Mouse (Mus musculus): ENCODE results near the gene Zmynd8. TPM values are rescaled to one million over a fixed set of nuclear protein-coding genes. Genes with fewer than 3 reads are reported as not detected.

Zmynd8 gene
- polyA plus RNA-seq, 1 experiment = 5.2 TPM

- Histone ChIP-seq H3K36me3 (ENCODE audit: control insufficient read depth) (peaks cover 10% of the 10 kb centered on the region), H3K27me3 (ENCODE audit: control insufficient read depth) (no peaks in the 10 kb centered on the region), H3K4me1 (ENCODE audit: control insufficient read depth) (peaks cover 70% of the 10 kb centered on the region), H3K9me3 (ENCODE audit: control insufficient read depth, low read length) (no peaks in the 10 kb centered on the region), H3K4me3 (replicated peaks) (no peak overlapping the region)
- TF ChIP-seq GATA1 (IDR thresholded peaks at IDR 0.05; ENCODE audit: low read length) = no peak
- TF ChIP-seq TAL1 (IDR thresholded peaks at IDR 0.05; ENCODE audit: low read length) = no peak
Measured at GRCm38 (mm10) chr2:165892626-165893025, 6.2 kb downstream of the Zmynd8 start.

GRCm38 (mm10) chr2:165890401-165890800 lies 8.4 kb downstream of the Zmynd8 start:
- TF ChIP-seq GATA1 (IDR thresholded peaks at IDR 0.05; ENCODE audit: low read length) (no peak), TAL1 (IDR thresholded peaks at IDR 0.05; ENCODE audit: low read length) (no peak)
- Histone ChIP-seq H3K27me3 (ENCODE audit: control insufficient read depth) (no peaks in the 10 kb centered on the region), H3K4me3 (replicated peaks) (no peak overlapping the region), H3K9me3 (ENCODE audit: control insufficient read depth, low read length) (no peaks in the 10 kb centered on the region), H3K4me1 (ENCODE audit: control insufficient read depth) (peaks cover 76% of the 10 kb centered on the region), H3K36me3 (ENCODE audit: control insufficient read depth) (peaks cover 27% of the 10 kb centered on the region)

DNA sequence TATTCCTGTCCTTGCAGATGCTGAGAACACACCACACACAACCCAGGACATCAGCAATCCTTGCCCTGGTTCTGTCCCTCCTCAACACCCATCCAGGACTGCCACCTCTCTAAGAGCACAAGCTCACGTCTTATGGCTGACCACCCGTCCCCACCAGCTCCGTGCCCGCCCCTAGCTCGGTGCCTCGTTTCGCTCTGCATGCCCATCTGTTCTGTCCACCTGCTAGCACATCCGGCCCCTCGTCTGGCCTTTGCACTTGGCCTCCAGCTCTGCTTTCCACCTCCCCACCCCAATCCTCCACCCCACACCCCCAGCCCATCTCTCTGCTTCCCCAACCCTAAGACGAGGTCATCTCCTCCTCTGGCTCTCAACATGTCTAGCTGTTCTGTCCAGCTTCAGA lies 8.9 kb downstream of the Zmynd8 start:
- Histone ChIP-seq H3K4me1 (ENCODE audit: control insufficient read depth) (peaks cover 76% of the 10 kb centered on the region), H3K4me3 (replicated peaks) (no peak overlapping the region), H3K9me3 (ENCODE audit: control insufficient read depth, low read length) (no peaks in the 10 kb centered on the region), H3K27me3 (ENCODE audit: control insufficient read depth) (no peaks in the 10 kb centered on the region), H3K36me3 (ENCODE audit: control insufficient read depth) (peaks cover 28% of the 10 kb centered on the region)
- TF ChIP-seq GATA1 (IDR thresholded peaks at IDR 0.05; ENCODE audit: low read length) (no peak), TAL1 (IDR thresholded peaks at IDR 0.05; ENCODE audit: low read length) (no peak)

DNA sequence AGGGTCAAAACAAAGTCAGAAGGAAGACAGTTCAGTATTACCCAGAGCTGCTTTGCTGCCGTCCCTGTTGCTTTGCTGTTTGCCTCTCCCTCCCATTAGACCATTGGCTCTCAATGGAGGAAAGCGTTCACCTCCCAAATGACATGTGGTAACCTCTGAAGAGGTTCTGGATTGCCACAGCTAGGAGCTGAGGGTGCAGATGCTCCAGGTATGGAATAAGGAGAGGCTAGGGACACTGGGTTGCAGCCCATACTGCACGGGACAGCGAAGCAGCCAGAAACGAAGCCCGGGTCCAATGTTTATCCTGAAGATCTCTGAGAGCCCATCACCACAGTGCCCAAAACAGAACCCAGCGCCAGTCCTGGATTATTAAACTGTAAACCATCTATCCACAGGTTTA lies 9.6 kb downstream of the Zmynd8 start:
- Histone ChIP-seq H3K36me3 (ENCODE audit: control insufficient read depth) (peaks cover 28% of the 10 kb centered on the region), H3K27me3 (ENCODE audit: control insufficient read depth) (no peaks in the 10 kb centered on the region), H3K9me3 (ENCODE audit: control insufficient read depth, low read length) (no peaks in the 10 kb centered on the region), H3K4me1 (ENCODE audit: control insufficient read depth) (peaks cover 75% of the 10 kb centered on the region), H3K4me3 (replicated peaks) (peak overlapping the region; percentile 60)
- TF ChIP-seq GATA1 (IDR thresholded peaks at IDR 0.05; ENCODE audit: low read length) (no peak), TAL1 (IDR thresholded peaks at IDR 0.05; ENCODE audit: low read length) (no peak)

- TF ChIP-seq TAL1 (IDR thresholded peaks at IDR 0.05; ENCODE audit: low read length) = no peak
- TF ChIP-seq GATA1 (IDR thresholded peaks at IDR 0.05; ENCODE audit: low read length) = no peak
- no peaks in the 10 kb centered on the region for H3K9me3 ChIP-seq (ENCODE audit: control insufficient read depth, low read length)
- no peaks in the 10 kb centered on the region for H3K27me3 ChIP-seq (ENCODE audit: control insufficient read depth)
- H3K4me1 ChIP-seq (ENCODE audit: control insufficient read depth) = peaks cover 79% of the 10 kb centered on the region
- H3K4me3 ChIP-seq (replicated peaks) = peak overlapping the region; percentile 60
- peaks cover 30% of the 10 kb centered on the region for H3K36me3 ChIP-seq (ENCODE audit: control insufficient read depth)
Measured at GRCm38 (mm10) chr2:165888813-165889221, 10.0 kb downstream of the Zmynd8 start.

DNA sequence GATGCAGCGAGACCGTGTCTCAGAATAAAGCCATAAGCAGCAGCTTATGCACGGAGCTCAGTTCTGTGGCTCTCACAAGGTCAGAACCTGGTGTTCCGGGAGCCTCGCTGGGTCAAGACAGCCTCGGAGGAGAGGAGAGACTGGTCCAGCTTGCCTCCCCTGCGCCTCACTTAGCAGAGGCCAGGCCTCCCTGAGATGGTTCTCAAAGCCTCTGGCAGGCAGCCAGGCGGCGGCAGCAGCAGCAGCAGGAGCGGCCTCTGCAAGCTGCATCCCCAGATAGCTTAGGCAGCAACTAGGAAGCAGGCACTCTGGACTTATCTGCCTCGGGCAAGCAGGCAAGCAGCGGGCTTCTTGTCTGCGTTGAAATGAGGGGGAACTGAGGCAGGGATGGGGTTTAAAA lies 10.4 kb downstream of the Zmynd8 start:
- no peaks in the 10 kb centered on the region for H3K9me3 ChIP-seq (ENCODE audit: control insufficient read depth, low read length)
- H3K27me3 ChIP-seq (ENCODE audit: control insufficient read depth) = no peaks in the 10 kb centered on the region
- peaks cover 82% of the 10 kb centered on the region for H3K4me1 ChIP-seq (ENCODE audit: control insufficient read depth)
- TF ChIP-seq TAL1 (IDR thresholded peaks at IDR 0.05; ENCODE audit: low read length) (peak; percentile 99), GATA1 (IDR thresholded peaks at IDR 0.05; ENCODE audit: low read length) (peak; percentile 96)
- peaks cover 31% of the 10 kb centered on the region for H3K36me3 ChIP-seq (ENCODE audit: control insufficient read depth)
- peak overlapping the region; percentile 60 for H3K4me3 ChIP-seq (replicated peaks)

- H3K36me3 ChIP-seq (ENCODE audit: control insufficient read depth) = peaks cover 42% of the 10 kb centered on the region
- H3K9me3 ChIP-seq (ENCODE audit: control insufficient read depth, low read length) = no peaks in the 10 kb centered on the region
- TF ChIP-seq GATA1 (IDR thresholded peaks at IDR 0.05; ENCODE audit: low read length) (no peak), TAL1 (IDR thresholded peaks at IDR 0.05; ENCODE audit: low read length) (no peak)
- peaks cover 87% of the 10 kb centered on the region for H3K4me1 ChIP-seq (ENCODE audit: control insufficient read depth)
- H3K27me3 ChIP-seq (ENCODE audit: control insufficient read depth) = no peaks in the 10 kb centered on the region
- peak overlapping the region; percentile 38 for H3K4me3 ChIP-seq (replicated peaks)
Measured at GRCm38 (mm10) chr2:165886857-165887628, 11.8 kb downstream of the Zmynd8 start.

GRCm38 (mm10) chr2:165886482-165886856 lies 12.3 kb downstream of the Zmynd8 start:
- TF ChIP-seq GATA1 (IDR thresholded peaks at IDR 0.05; ENCODE audit: low read length) (no peak), TAL1 (IDR thresholded peaks at IDR 0.05; ENCODE audit: low read length) (no peak)
- Histone ChIP-seq H3K36me3 (ENCODE audit: control insufficient read depth) (peaks cover 48% of the 10 kb centered on the region), H3K4me1 (ENCODE audit: control insufficient read depth) (peaks cover 93% of the 10 kb centered on the region), H3K27me3 (ENCODE audit: control insufficient read depth) (no peaks in the 10 kb centered on the region), H3K4me3 (replicated peaks) (no peak overlapping the region), H3K9me3 (ENCODE audit: control insufficient read depth, low read length) (no peaks in the 10 kb centered on the region)

DNA sequence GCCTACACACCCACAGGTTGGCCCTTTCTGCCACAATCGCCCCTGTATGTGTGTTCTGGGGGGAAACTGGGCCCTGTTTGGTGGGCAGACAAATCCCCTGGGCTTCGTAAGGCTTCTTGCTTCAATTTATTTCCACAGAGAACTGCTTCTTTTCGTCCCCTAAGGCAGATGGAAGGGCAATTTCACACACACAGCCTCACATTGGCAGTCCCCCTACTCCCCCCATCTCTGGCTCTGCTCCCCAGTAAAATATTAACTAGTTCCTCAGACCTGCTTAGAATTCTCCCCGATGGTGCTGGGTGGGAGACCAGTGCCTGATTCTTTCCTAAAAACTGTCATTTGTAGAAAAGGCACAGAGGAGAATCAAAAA lies 12.9 kb downstream of the Zmynd8 start:
- TF ChIP-seq GATA1 (IDR thresholded peaks at IDR 0.05; ENCODE audit: low read length) (no peak), TAL1 (IDR thresholded peaks at IDR 0.05; ENCODE audit: low read length) (no peak)

More for the DNA sequence above, 12.9 kb downstream of the Zmynd8 start:
- Histone ChIP-seq H3K36me3 (ENCODE audit: control insufficient read depth) (peaks cover 53% of the 10 kb centered on the region), H3K4me3 (replicated peaks) (peak overlapping the region; percentile 75), H3K27me3 (ENCODE audit: control insufficient read depth) (no peaks in the 10 kb centered on the region), H3K9me3 (ENCODE audit: control insufficient read depth, low read length) (no peaks in the 10 kb centered on the region), H3K4me1 (ENCODE audit: control insufficient read depth) (peaks cover 98% of the 10 kb centered on the region)
